Mouse (Mus musculus) hindbrain, embryonic 13.5 days (tissue): Measurements from ENCODE around the gene Csrp1. TPM values are rescaled to one million over a fixed set of nuclear protein-coding genes. Genes with fewer than 3 reads are reported as not detected.

ENCODE experiments used
- ATAC-seq: fragments of 200-750 bp; cut with Nextera tagmentation; 2 replicates; pipeline ENCODE4 v1.8.0; 2017; ENCODE audit warnings: moderate TSS enrichment; ENCODE audit not compliant: low FRiP score
- H3K27ac ChIP-seq: fragments of 300-500 bp; sonication (generic); 2 replicates; pipeline ENCODE4 v1.5.1; 2015; ENCODE audit warnings: inconsistent platforms, mild to moderate bottlenecking, moderate library complexity
- H3K27me3 ChIP-seq: fragments of 300-500 bp; sonication (generic); 2 replicates; pipeline ENCODE4 v1.6.1; 2015; ENCODE audit warnings: mild to moderate bottlenecking, inconsistent platforms
- H3K36me3 ChIP-seq: fragments of 300-500 bp; sonication (generic); 2 replicates; pipeline ENCODE4 v1.6.1; 2015; ENCODE audit warnings: mild to moderate bottlenecking, inconsistent platforms
- H3K4me1 ChIP-seq: fragments of 300-500 bp; sonication (generic); replicated peaks from 2 replicates; pipeline ENCODE4 v1.6.1; 2015; ENCODE audit warnings: inconsistent platforms
- H3K4me2 ChIP-seq: fragments of 300-500 bp; sonication (generic); 2 replicates; pipeline ENCODE4 v1.6.1; 2015; ENCODE audit warnings: inconsistent platforms, mild to moderate bottlenecking, moderate library complexity
- H3K4me3 ChIP-seq: fragments of 300-500 bp; sonication (generic); 2 replicates; pipeline ENCODE4 v1.5.1; 2015; ENCODE audit warnings: mild to moderate bottlenecking, inconsistent platforms
- H3K9ac ChIP-seq: fragments of 300-500 bp; sonication (generic); 2 replicates; pipeline ENCODE4 v1.6.1; 2015; ENCODE audit warnings: mild to moderate bottlenecking, inconsistent platforms
- H3K9me3 ChIP-seq: fragments of 300-500 bp; sonication (generic); 2 replicates; pipeline ENCODE4 v1.6.1; 2016; ENCODE audit warnings: inconsistent platforms
- WGBS: fragments of 180-500 bp; shearing (Covaris S2); methylation state at CpG from one replicate; pipeline ENCODE4 v1.1.7; 2015; 5-methylcytosine and 5-hydroxymethylcytosine counted together
- polyA plus RNA-seq: library from polyadenylated mRNA; unstranded; fragments of >200 nt; fragmentation: Nextera tagmentation; extraction: Ambion mirVana; gene quantifications from 2 replicates; pipeline ENCODE4 v1.2.1, GENCODE M21; 2015

Csrp1 gene
- polyA plus RNA-seq, 1 experiment from 2014 or later = 22.9 TPM

DNA sequence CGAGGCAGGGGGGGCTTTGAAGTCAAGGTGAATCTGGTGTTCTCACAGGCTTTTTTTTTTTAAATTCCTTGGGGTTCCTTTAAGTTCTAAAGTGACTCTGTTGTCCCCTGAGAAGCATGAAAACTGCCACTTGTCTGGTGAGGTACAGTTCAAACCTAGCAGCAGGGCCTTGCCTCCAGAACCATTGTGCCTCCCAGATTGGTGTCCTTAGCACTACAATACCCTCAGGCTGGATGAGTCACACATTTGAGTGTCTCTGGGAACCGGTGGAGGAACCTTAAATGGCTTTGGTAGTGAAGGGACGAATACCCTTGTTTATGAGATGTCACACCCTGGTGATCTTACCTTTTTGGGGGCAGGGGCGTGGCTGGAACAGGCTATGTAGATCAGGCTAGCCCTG is 4.3 kb downstream of the Csrp1 start:
- Histone ChIP-seq H3K4me1 (peaks cover 8% of the 10 kb centered on the region; the same call in 1 of the 2 replicates), H3K36me3 (no peaks in the 10 kb centered on the region), H3K4me2 (no peak overlapping the region), H3K4me3 (no peak overlapping the region), H3K9ac (no peak overlapping the region), H3K9me3 (no peaks in the 10 kb centered on the region), H3K27me3 (no peaks in the 10 kb centered on the region), H3K27ac (no peak overlapping the region)
- WGBS = 69% methylated on average over 4 of the region's 4 CpGs
- no peak for ATAC-seq

DNA sequence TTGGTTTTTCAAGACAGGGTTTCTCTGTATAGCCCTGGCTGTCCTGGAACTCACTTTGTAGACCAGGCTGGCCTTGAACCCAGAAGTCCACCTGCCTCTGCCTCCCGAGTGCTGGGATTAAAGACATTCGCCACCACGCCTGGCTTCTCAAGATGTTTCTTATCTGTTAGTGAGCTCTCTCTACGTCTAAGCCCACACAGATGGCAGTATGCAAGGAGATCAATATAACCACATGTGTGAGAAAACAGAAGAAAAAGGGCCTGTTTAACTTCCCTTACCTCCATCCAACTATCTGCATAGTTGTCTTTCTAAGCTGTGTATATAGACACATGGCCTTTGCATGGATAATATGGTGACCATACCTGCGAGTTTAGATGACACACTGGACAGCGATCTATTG is 5.5 kb downstream of the Csrp1 start:
- Histone ChIP-seq H3K4me1 (peaks cover 18% of the 10 kb centered on the region), H3K27ac (no peak overlapping the region), H3K36me3 (no peaks in the 10 kb centered on the region), H3K4me3 (no peak overlapping the region), H3K9me3 (no peaks in the 10 kb centered on the region), H3K9ac (no peak overlapping the region), H3K4me2 (no peak overlapping the region), H3K27me3 (0 out of 2 replicates have a peak, but pooled peaks cover 7% of the 10 kb centered on the region)
- no peak for ATAC-seq
- WGBS = 96% methylated on average over 6 of the region's 6 CpGs

DNA sequence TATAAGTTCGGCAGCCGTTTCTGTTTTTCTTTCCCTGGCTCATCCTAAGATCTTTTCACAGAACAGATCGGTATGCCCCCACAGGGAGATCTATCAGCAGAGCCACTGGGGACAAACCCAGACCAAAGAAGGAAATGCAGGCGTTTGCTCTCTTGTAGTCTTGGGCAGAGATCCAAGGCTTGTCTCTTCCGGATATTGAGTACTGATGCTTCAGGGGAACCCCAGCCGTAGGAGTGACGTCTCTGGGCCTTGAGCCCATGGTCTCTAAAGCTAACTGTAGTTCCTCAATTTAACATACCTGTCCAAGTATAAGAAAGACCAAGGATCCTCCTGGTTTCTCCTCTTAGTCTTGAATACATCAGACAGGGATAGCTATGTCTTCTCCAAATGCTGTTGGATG is 6.1 kb downstream of the Csrp1 start:
- Histone ChIP-seq H3K4me3 (no peak overlapping the region), H3K4me1 (peaks cover 21% of the 10 kb centered on the region), H3K36me3 (no peaks in the 10 kb centered on the region), H3K27ac (no peak overlapping the region), H3K4me2 (no peak overlapping the region), H3K9me3 (no peaks in the 10 kb centered on the region), H3K27me3 (0 out of 2 replicates have a peak, but pooled peaks cover 7% of the 10 kb centered on the region), H3K9ac (no peak overlapping the region)
- no peak for ATAC-seq
- WGBS = 77% methylated on average over 7 of the region's 7 CpGs

DNA sequence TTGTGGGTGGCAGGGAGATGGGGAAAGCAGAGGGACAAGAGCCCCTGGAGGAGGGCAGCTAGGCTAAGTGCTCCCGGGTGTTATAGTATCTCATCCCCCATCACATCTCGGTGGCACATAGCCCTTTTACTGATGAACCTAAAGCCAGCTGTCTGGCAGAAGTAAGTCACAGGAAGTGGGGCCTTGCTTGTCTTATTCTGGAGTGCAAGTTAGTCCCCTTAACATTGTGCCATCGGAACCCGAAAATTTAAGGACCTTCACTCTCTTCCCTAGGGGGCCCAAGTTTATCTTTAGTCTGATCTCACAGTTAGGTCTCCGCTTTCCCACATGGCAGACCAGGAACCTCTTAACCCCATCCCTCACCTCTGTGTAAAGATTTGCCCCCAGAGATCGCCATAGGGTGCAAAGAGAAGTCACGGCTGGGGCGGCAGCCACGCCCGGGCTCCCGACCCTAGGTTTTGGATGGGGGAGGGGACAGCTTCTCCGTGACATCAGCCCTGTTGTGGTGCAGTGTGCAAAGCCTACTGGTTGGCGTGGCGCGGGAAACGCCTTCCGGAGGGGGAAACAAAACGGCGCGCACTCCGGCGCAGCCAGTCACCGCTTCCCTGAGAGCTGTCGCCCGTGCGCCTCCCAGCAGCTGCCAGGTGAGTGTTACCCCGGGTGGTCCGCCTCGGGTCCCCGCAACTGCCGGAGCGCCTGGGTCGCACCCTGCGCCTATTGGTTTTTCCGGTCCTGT is 8.9 kb downstream of the Csrp1 start:
- Histone ChIP-seq H3K36me3 (no peaks in the 10 kb centered on the region), H3K27me3 (0 out of 2 replicates have a peak, but pooled peaks cover 7% of the 10 kb centered on the region), H3K27ac (no peak overlapping the region), H3K4me3 (peak overlapping the region; percentile 46), H3K4me1 (peaks cover 46% of the 10 kb centered on the region), H3K9ac (peak overlapping the region; percentile 69), H3K4me2 (peak overlapping the region; percentile 79), H3K9me3 (no peaks in the 10 kb centered on the region)
- peak; percentile 84 for ATAC-seq
- 1% methylated on average over 35 of the region's 35 CpGs for WGBS

DNA sequence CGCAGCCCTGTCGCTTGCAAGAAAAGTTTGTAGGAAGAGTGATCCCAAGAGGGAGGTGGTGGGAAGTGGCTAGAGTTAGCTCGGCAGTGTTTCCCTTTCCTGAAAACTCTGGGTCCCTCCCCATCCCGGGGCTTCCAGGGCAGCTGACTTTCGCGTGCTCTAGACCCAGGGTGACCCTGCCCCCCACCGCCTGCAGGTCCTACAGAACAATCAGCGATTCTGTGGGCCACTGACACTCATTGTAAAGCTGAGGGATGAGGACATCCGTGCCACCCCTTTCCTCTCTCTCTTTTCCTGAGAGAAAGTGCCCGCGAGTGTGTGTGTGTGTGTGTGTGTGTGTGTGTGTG is 9.5 kb downstream of the Csrp1 start:
- 0 out of 2 replicates have a peak, but pooled peaks cover 7% of the 10 kb centered on the region for H3K27me3 ChIP-seq
- 0% methylated on average over 10 of the region's 11 CpGs for WGBS
- H3K9me3 ChIP-seq = no peaks in the 10 kb centered on the region
- H3K36me3 ChIP-seq = no peaks in the 10 kb centered on the region
- H3K9ac ChIP-seq = peak overlapping the region; percentile 69
- H3K4me1 ChIP-seq = peaks cover 52% of the 10 kb centered on the region
- no peak overlapping the region for H3K27ac ChIP-seq
- peak; percentile 19; the same call in 1 of the 2 replicates for ATAC-seq
- peak overlapping the region; percentile 46 for H3K4me3 ChIP-seq
- peak overlapping the region; percentile 79 for H3K4me2 ChIP-seq

DNA sequence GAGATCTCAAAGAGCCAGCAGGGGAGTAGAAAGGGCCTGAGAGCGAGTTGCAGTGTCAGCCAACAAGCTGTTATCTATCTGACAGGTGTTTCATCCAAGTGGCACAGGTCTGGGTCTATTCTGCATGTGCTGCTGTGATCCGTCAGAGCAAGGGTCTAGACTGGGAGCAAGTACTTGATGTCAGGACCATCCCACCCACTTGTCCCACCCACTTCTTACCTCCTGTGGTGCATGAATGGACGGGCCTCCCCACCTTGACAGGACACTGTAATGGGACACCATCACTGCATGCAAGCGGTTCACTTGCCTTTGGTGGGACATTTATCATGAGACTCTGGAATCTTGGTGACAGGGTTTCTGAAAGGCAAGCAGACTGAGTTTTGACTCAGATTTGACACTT is 10.0 kb downstream of the Csrp1 start:
- H3K4me2 ChIP-seq = peak overlapping the region; percentile 79
- no peak overlapping the region for H3K9ac ChIP-seq
- WGBS = 18% methylated on average over 4 of the region's 4 CpGs
- peaks cover 57% of the 10 kb centered on the region for H3K4me1 ChIP-seq
- H3K9me3 ChIP-seq = no peaks in the 10 kb centered on the region
- no peak; the same call in 1 of the 2 replicates for ATAC-seq
- H3K27me3 ChIP-seq = 0 out of 2 replicates have a peak, but pooled peaks cover 7% of the 10 kb centered on the region
- no peak overlapping the region for H3K27ac ChIP-seq
- peak overlapping the region; percentile 46 for H3K4me3 ChIP-seq
- no peaks in the 10 kb centered on the region for H3K36me3 ChIP-seq

DNA sequence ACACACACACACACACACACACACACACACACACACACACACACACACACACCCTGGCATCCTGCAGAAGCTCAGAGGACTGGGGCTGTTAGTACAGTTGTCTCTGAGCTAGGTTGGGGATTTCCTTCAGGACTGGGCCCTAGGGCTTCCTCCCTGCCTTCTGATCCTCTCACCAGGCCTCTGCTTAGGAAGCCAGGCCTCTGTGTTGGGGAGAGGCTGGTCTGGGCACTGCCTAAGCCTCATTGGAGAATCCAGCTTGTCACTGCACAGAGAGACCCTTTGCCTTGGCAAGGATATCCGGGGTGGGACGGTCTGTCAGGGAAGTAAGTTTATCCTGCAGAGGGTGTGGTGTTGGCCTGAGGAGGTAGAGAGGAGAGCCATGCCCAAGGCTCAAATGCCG is 10.4 kb downstream of the Csrp1 start:
- WGBS = 65% methylated on average over 3 of the region's 3 CpGs
- H3K4me1 ChIP-seq = peaks cover 61% of the 10 kb centered on the region
- H3K4me3 ChIP-seq = no peak overlapping the region
- no peak overlapping the region for H3K27ac ChIP-seq
- no peak for ATAC-seq
- no peaks in the 10 kb centered on the region for H3K9me3 ChIP-seq
- H3K9ac ChIP-seq = peak overlapping the region; percentile 46
- H3K36me3 ChIP-seq = no peaks in the 10 kb centered on the region
- H3K4me2 ChIP-seq = peak overlapping the region; percentile 79
- H3K27me3 ChIP-seq = 0 out of 2 replicates have a peak, but pooled peaks cover 7% of the 10 kb centered on the region

DNA sequence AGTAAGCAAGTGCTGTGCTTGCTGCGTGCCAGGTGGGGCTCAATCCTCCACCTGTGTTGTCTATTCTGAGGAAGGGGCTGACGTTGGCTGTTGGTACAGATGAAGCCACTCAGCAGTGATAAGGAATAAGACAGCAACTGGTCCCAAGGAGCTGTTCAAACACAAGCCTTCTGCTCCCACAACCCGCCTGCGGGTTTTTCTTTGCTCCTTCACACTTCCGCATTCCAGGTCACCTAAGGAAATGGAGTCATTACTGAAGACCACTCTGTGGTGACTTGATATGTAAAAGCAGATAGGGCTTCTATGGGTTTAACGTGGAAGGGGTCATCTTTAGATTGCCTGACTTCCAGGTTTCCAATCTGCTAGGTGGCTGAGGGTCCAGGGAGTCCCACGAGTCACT is 11.5 kb downstream of the Csrp1 start:
- Histone ChIP-seq H3K4me2 (no peak overlapping the region), H3K27me3 (0 out of 2 replicates have a peak, but pooled peaks cover 7% of the 10 kb centered on the region), H3K9me3 (no peaks in the 10 kb centered on the region), H3K4me3 (no peak overlapping the region), H3K27ac (peak overlapping the region; percentile 40; the same call in 1 of the 2 replicates), H3K36me3 (no peaks in the 10 kb centered on the region), H3K4me1 (peaks cover 65% of the 10 kb centered on the region), H3K9ac (no peak overlapping the region)
- WGBS = 73% methylated on average over 7 of the region's 7 CpGs
- no peak for ATAC-seq

DNA sequence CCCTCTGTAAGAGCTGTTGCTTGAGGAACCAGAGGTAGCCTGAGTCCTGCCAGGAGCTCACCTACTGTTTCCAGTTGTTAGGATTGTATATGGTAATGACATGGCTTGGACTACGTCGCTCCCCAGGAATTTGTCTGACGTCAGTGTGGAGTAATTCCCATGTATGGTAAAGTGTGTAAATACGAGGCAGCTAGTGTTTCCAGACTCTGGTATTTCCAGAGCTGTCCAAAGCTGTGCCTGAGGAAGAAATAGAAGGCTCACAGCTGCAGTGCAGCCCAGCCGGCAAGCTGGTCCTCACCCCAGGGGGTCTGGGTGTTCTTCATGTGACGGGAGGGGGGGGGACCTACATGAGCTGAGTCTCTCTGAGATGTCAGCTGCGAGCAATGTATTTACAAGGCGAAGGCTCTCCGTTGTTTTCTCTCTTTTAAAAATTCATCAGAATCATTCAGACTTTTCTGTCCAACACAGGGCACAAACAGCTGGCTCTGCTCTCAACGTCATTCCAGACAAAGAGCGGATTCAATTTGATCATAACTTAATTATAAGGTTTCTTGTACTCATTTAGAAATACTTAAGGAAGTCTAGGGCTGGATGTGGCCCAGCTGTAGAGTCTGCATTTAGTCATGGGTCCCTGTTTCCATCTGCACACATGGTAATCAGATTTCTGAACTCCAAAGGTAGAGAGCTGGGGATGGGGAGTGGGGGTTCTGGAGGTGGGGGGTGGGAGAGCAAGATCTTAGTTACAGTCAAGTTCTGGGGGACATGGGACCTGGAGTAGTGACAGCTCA is 12.2 kb downstream of the Csrp1 start:
- Histone ChIP-seq H3K27me3 (0 out of 2 replicates have a peak, but pooled peaks cover 7% of the 10 kb centered on the region), H3K9me3 (no peaks in the 10 kb centered on the region), H3K9ac (no peak overlapping the region), H3K4me3 (no peak overlapping the region), H3K36me3 (no peaks in the 10 kb centered on the region), H3K4me2 (no peak overlapping the region), H3K4me1 (peaks cover 65% of the 10 kb centered on the region), H3K27ac (peak overlapping the region; percentile 40; the same call in 1 of the 2 replicates)
- ATAC-seq = no peak
- WGBS = 44% methylated on average over 11 of the region's 11 CpGs

DNA sequence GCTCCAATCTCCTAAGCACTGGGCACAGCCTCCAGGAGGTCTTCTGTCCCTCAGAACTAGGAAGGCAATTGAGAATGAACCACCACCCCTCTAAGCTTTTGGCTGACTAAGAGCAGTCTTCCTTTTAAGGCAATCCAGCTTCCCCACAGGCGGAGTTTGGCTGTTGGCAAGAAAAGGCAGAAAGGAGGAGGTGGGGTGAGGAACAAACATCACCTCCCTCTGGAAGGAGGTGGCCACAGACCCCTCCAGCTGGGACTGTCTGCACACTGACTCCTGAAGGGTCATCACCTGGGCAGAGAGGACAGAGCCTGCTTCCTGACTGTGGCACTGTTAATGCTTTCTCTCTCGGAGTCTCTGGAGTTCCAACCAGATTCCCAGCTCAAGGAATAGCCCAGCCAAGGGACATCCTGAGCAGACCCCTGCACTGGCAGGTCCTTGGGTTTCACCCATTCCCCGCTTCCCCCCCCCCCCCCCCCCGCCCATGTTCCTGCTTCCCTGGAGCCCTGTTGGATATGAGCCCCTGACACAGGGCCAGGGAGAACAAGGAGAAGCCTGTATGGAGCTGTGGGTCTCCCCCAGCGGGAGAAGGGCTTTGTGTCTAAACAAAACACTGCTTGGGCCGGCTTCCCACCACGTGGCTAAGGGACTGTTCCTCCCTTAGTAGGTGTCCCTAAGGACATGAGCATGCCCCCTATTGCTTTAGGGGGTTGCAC is 14.5 kb downstream of the Csrp1 start:
- no peaks in the 10 kb centered on the region for H3K9me3 ChIP-seq
- H3K27ac ChIP-seq = no peak overlapping the region
- 0 out of 2 replicates have a peak, but pooled peaks cover 6% of the 10 kb centered on the region for H3K27me3 ChIP-seq
- peak; percentile 47; the same call in 1 of the 2 replicates for ATAC-seq
- WGBS = 28% methylated on average over 5 of the region's 7 CpGs
- H3K4me3 ChIP-seq = no peak overlapping the region
- no peak overlapping the region for H3K9ac ChIP-seq
- no peaks in the 10 kb centered on the region for H3K36me3 ChIP-seq
- H3K4me1 ChIP-seq = peaks cover 62% of the 10 kb centered on the region
- H3K4me2 ChIP-seq = no peak overlapping the region

DNA sequence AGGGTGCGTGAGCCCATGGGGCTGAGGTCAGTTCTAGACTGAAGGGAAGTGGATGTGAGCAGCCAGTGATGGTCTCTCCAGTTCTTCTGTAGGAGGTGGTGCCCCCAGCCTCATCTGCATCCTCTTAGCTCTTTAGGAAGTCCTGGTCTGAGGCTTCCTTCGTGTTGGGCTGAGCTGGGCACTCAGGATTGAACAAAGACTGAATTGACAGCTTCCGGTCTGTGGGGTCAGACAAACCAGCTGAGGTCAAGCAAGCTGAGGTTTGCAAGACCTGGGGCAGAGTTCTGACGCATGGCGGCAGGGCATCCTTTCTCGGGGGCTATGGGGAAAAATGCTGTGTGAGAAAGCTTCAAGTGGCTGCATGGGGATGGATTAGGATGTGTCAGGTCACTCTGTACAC is 15.6 kb downstream of the Csrp1 start:
- peaks cover 60% of the 10 kb centered on the region for H3K4me1 ChIP-seq
- WGBS = 27% methylated on average over 6 of the region's 6 CpGs

DNA sequence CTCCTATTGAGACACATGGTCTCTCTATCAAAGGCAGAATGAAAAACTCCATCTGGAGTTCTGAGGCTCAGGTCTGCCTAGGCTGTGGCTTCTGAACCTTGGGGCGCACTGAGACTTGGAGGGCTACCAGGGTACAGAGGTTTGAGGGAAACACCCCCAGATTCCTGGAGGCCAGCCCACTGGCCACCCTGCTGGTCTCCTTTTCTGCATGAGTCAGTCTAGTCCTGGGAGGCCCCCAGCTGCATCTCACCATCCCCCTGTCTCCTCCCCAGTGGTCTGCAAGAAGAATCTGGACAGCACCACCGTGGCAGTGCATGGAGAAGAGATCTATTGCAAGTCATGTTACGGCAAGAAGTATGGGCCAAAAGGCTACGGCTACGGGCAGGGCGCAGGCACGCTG is 25.1 kb downstream of the Csrp1 start:
- Histone ChIP-seq H3K36me3 (peaks cover 3% of the 10 kb centered on the region; the same call in 1 of the 2 replicates), H3K27me3 (no peaks in the 10 kb centered on the region), H3K27ac (no peak overlapping the region), H3K4me2 (no peak overlapping the region), H3K4me1 (peaks cover 10% of the 10 kb centered on the region), H3K9me3 (no peaks in the 10 kb centered on the region), H3K4me3 (no peak overlapping the region), H3K9ac (no peak overlapping the region)
- ATAC-seq = no peak
- 94% methylated on average over 7 of the region's 7 CpGs for WGBS

More for the DNA sequence above, 15.6 kb downstream of the Csrp1 start:
- Histone ChIP-seq H3K9me3 (no peaks in the 10 kb centered on the region), H3K27me3 (no peaks in the 10 kb centered on the region), H3K4me2 (no peak overlapping the region), H3K9ac (no peak overlapping the region), H3K27ac (no peak overlapping the region), H3K36me3 (no peaks in the 10 kb centered on the region), H3K4me3 (no peak overlapping the region)
- ATAC-seq = no peak
